Mouse (Mus musculus) neural tube, embryonic 13.5 days (tissue): ENCODE data around the gene Grb7. TPM values are rescaled to one million over a fixed set of nuclear protein-coding genes. Genes with fewer than 3 reads are reported as not detected.

Source experiments
- ATAC-seq: fragments of 200-750 bp; cut with Nextera tagmentation; 2 replicates; pipeline ENCODE4 v1.8.0; 2017; ENCODE audit warnings: low read depth, mild to moderate bottlenecking, moderate TSS enrichment, moderate library complexity
- H3K27ac ChIP-seq: fragments of 300-500 bp; sonication (generic); replicated peaks from 2 replicates; pipeline ENCODE4 v1.5.1; 2015; ENCODE audit warnings: moderate library complexity, mild to moderate bottlenecking, inconsistent platforms
- H3K27me3 ChIP-seq: fragments of 300-500 bp; sonication (generic); 2 replicates; pipeline ENCODE4 v1.6.1; 2015; ENCODE audit warnings: mild to moderate bottlenecking, inconsistent platforms
- H3K36me3 ChIP-seq: fragments of 300-500 bp; sonication (generic); 2 replicates; pipeline ENCODE4 v1.6.1; 2015; ENCODE audit warnings: mild to moderate bottlenecking, inconsistent platforms
- H3K4me1 ChIP-seq: fragments of 300-500 bp; sonication (generic); replicated peaks from 2 replicates; pipeline ENCODE4 v1.6.1; 2015; ENCODE audit warnings: inconsistent platforms
- H3K4me2 ChIP-seq: fragments of 300-500 bp; sonication (generic); 2 replicates; pipeline ENCODE4 v1.6.1; 2015; ENCODE audit warnings: inconsistent platforms, mild to moderate bottlenecking, moderate library complexity
- H3K4me3 ChIP-seq: fragments of 300-500 bp; sonication (generic); 2 replicates; pipeline ENCODE4 v1.5.1; 2015; ENCODE audit warnings: mild to moderate bottlenecking, inconsistent platforms
- H3K9ac ChIP-seq: fragments of 300-500 bp; sonication (generic); 2 replicates; pipeline ENCODE4 v1.6.1; 2015; ENCODE audit warnings: moderate library complexity, mild to moderate bottlenecking, inconsistent platforms
- H3K9me3 ChIP-seq: fragments of 300-500 bp; sonication (generic); 2 replicates; pipeline ENCODE4 v1.6.1; 2016; ENCODE audit warnings: inconsistent platforms
- WGBS: fragments of 180-500 bp; shearing (Covaris S2); methylation state at CpG from one replicate; pipeline ENCODE4 v1.1.7; 2015; 5-methylcytosine and 5-hydroxymethylcytosine counted together
- polyA plus RNA-seq: library from polyadenylated mRNA; unstranded; fragments of >200 nt; fragmentation: Nextera tagmentation; extraction: Ambion mirVana; gene quantifications from 2 replicates; pipeline ENCODE4 v1.2.1, GENCODE M21; 2015

Grb7 gene
- polyA plus RNA-seq, 1 experiment from 2014 or later = 0.47 TPM

DNA sequence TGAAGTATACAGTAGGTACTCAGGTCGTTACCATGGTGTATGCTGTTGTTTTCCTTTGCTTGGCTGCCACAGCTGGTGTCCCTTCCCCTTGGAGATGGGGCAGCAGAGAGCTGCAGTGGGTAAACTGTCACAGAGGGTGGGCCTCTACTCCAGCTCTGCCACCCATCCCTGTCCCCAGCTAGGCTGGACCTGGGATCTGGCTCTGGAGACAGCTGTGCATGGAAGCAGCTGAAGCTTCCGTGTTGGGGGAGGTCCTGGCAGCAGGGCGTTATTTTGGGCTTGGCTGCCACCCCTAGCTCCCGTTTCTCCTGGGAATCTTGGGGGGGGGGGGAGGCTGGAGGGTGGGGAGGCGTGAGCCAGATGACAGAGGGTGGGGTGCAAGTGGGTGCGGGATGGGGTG, 27.9 kb upstream of the Grb7 start:
- Histone ChIP-seq H3K4me1 (peaks cover 23% of the 10 kb centered on the region), H3K27ac (no peak overlapping the region), H3K9me3 (no peaks in the 10 kb centered on the region), H3K36me3 (no peaks in the 10 kb centered on the region), H3K4me3 (no peak overlapping the region), H3K4me2 (no peak overlapping the region), H3K9ac (no peak overlapping the region), H3K27me3 (peaks cover 10% of the 10 kb centered on the region; the same call in 1 of the 2 replicates)
- no peak for ATAC-seq
- 79% methylated on average over 6 of the region's 6 CpGs for WGBS

DNA sequence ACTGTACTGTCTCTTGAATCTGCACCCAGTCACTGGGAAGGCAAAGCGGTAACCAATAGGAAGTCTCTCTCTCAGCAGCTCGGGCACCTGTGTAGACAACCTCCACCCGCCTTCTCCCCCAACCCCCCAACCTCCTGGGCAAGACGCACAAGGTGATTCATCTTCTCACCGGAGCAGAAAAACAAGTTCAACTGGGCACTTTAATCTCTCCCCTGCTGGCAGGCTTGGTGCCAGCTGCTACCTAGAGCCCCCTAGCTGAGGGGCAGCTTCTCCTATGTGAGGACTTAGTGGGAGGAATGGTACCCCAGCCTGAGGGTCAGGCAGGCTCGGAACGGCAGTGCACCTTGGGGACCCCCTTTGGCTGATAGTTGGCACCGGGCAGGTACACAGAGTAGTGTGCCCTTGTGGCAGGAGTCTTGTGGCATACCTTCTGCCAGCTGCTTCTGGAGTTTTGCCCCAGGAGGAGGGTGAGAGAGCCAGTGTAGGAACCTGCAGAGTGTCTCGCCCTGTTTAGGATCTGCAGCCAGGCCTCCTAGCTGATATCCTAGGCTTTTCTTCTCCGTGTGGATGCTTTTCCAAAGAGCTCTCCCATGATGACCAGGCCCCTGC, 27.2 kb upstream of the Grb7 start:
- H3K4me2 ChIP-seq = no peak overlapping the region
- H3K27ac ChIP-seq = no peak overlapping the region
- no peaks in the 10 kb centered on the region for H3K9me3 ChIP-seq
- H3K4me1 ChIP-seq = peaks cover 15% of the 10 kb centered on the region
- H3K27me3 ChIP-seq = peaks cover 5% of the 10 kb centered on the region; the same call in 1 of the 2 replicates
- H3K4me3 ChIP-seq = no peak overlapping the region
- ATAC-seq = no peak
- no peaks in the 10 kb centered on the region for H3K36me3 ChIP-seq
- 82% methylated on average over 10 of the region's 10 CpGs for WGBS
- H3K9ac ChIP-seq = no peak overlapping the region

DNA sequence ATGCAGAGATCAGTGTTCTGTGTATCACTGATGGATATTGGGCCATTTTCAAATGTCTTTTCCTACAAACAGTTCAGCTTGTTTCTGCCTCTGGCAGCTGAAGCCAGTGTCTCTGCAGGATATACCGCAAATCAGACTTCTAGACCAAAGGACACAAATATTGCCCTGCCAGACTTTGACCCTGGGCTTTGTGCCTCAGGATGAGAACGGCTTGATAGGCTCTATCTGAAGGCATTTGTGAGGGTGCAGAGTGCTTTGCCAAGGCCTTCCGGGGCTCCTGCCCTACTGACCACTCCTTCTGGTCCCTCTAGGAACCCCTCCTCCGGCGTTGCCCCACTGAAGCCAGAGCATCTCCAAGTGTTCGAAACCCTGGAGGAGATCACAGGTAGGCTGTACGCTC, 19.6 kb upstream of the Grb7 start:
- WGBS = 90% methylated on average over 7 of the region's 7 CpGs
- H3K27ac ChIP-seq = no peak overlapping the region
- no peak overlapping the region for H3K4me3 ChIP-seq
- ATAC-seq = no peak
- no peaks in the 10 kb centered on the region for H3K27me3 ChIP-seq
- H3K9me3 ChIP-seq = no peaks in the 10 kb centered on the region
- peaks cover 4% of the 10 kb centered on the region; the same call in 1 of the 2 replicates for H3K36me3 ChIP-seq
- no peaks in the 10 kb centered on the region for H3K4me1 ChIP-seq
- no peak overlapping the region for H3K9ac ChIP-seq
- H3K4me2 ChIP-seq = no peak overlapping the region

DNA sequence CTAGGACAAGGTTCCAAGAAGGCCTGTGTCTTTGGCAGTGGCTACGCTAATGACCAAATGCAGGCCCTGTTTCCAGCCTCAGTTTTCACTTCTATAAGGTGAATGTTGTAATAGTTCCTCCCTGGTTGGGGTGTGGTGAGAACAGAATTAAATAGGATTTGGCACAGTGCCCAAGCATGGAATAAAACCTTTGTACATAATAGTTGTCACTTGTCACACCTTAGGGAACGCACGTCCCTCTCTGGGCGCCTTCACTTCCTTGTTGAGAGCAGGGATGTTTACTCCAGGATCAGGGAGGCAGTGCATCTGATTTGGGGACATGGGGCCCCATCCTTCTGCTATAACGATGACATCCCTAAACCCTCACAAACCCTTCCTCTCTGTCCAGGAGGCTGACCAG, 17.8 kb upstream of the Grb7 start:
- no peak for ATAC-seq
- 89% methylated on average over 5 of the region's 5 CpGs for WGBS
- H3K27me3 ChIP-seq = no peaks in the 10 kb centered on the region
- no peak overlapping the region for H3K4me3 ChIP-seq
- no peaks in the 10 kb centered on the region for H3K4me1 ChIP-seq
- no peaks in the 10 kb centered on the region for H3K9me3 ChIP-seq
- no peak overlapping the region for H3K4me2 ChIP-seq
- H3K9ac ChIP-seq = no peak overlapping the region
- peaks cover 8% of the 10 kb centered on the region; the same call in 1 of the 2 replicates for H3K36me3 ChIP-seq
- H3K27ac ChIP-seq = no peak overlapping the region

GRCm38 (mm10) chr11:98431743-98432502, 14.3 kb upstream of the Grb7 start:
- Histone ChIP-seq H3K9me3 (no peaks in the 10 kb centered on the region), H3K9ac (no peak overlapping the region; the same call in 1 of the 2 replicates), H3K27ac (no peak overlapping the region), H3K4me2 (no peak overlapping the region), H3K4me1 (no peaks in the 10 kb centered on the region), H3K4me3 (no peak overlapping the region), H3K36me3 (peaks cover 32% of the 10 kb centered on the region; the same call in 1 of the 2 replicates), H3K27me3 (no peaks in the 10 kb centered on the region)
- 89% methylated on average over 9 of the region's 9 CpGs for WGBS
- no peak for ATAC-seq

GRCm38 (mm10) chr11:98435723-98436122, 10.5 kb upstream of the Grb7 start:
- H3K27me3 ChIP-seq = no peaks in the 10 kb centered on the region

DNA sequence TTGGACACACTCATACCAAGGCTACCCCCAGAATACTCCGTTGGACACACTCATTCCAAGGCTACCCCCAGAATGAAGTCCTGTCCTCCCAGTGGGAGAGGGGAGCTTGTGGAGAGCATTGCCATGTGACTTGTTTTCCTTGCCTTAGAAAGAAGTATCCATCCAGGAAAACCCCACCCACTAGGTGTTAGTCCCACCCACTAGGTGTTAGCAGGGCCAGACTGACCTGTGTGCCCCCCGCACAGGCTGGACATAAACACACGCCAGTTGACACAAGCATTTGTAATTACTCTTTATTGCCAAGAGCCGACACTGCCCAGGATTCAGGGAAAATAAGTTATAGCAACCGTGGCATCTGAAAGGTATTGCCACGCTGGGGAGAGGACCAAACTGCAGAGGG, 8.8 kb upstream of the Grb7 start:
- H3K36me3 ChIP-seq = peaks cover 36% of the 10 kb centered on the region
- 83% methylated on average over 6 of the region's 6 CpGs for WGBS
- H3K4me3 ChIP-seq = peak overlapping the region; percentile 71
- H3K9me3 ChIP-seq = no peaks in the 10 kb centered on the region
- ATAC-seq = no peak
- H3K27me3 ChIP-seq = no peaks in the 10 kb centered on the region
- peak overlapping the region; percentile 84; the same call in 1 of the 2 replicates for H3K4me2 ChIP-seq
- no peak overlapping the region for H3K27ac ChIP-seq
- peaks cover 10% of the 10 kb centered on the region for H3K4me1 ChIP-seq
- no peak overlapping the region for H3K9ac ChIP-seq

More at GRCm38 (mm10) chr11:98435723-98436122, 10.5 kb upstream of the Grb7 start:
- Histone ChIP-seq H3K36me3 (peaks cover 36% of the 10 kb centered on the region), H3K4me1 (peaks cover 10% of the 10 kb centered on the region), H3K4me2 (no peak overlapping the region), H3K9me3 (no peaks in the 10 kb centered on the region), H3K9ac (no peak overlapping the region), H3K4me3 (no peak overlapping the region), H3K27ac (no peak overlapping the region)
- ATAC-seq = no peak
- 89% methylated on average over 9 of the region's 9 CpGs for WGBS

DNA sequence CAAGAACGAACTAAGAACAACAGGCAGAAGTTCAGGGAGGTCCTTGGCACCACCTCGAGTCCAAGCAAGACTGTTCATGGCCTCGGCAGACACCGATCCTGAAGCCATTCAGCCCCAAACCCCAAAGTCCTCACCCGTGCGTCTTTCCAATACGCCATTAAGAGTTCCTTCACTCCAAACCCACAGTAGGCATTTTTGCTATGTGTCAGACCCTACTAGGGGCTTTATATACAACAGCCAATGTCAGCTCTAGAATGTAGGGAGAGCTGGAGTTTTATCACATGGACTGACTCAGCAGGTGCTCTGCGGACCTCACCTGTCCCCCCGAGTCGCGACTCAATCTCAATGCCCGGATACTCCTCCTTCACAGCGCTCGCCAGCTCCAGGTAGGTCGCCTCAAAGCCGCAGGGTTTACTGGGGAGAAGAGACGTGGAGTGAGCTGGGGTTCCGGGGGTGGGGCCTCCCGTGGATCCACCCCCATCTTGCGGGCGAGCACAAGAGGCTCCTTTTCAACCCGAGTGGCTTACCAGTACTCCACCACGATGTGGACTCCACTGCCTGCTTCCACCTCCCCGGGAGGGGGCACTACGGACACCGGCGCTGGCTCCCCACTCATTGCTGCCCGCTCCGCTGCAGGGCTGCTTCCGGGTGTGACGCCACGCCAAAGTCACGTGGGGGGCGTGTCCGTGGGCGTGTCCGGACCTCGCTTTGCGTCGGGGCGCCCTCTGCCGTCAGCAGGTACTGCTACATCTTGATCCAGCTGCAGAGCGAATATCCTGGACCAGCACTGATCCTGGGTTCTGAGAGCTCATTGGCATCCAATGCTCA, 7.6 kb upstream of the Grb7 start, which contains the start of gene Mien1:
Mien1 (minus strand) TSS at position 661 of the 828 bp plus-strand sequence.
- H3K4me2 ChIP-seq = peak within 1 kb of the TSS; percentile 84
- peak within 1 kb of the TSS; percentile 70 for H3K27ac ChIP-seq
- H3K36me3 ChIP-seq = peaks cover 33% of the 10 kb centered on the region
- peak; percentile 95 for ATAC-seq
- H3K9ac ChIP-seq = peak within 1 kb of the TSS; percentile 79
- no peaks in the 10 kb centered on the region for H3K9me3 ChIP-seq
- WGBS = 3% methylated on average over 43 of the region's 43 CpGs
- peak within 1 kb of the TSS; percentile 71 for H3K4me3 ChIP-seq
- peaks cover 10% of the 10 kb centered on the region for H3K4me1 ChIP-seq
- no peaks in the 10 kb centered on the region for H3K27me3 ChIP-seq

DNA sequence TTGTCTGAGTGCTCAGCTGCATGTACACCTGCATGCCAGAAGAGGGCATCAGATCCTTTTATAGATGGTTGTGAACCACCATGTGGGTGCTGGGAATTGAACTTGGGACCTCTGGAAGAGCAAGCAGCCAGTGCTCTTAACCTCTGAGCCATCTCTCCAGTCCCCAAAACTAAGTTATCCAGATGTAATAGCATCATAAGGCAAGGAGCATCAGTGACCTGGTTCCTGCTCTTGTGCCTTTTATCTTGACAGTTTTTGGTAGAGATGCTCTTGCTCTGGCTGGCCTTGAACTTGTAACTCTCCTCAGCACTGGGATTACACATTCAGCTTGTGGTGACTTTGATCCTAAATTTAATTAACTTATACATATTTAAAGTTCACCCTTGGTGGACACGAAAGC, 2.5 kb upstream of the Grb7 start:
- Histone ChIP-seq H3K36me3 (no peaks in the 10 kb centered on the region), H3K27me3 (peaks cover 38% of the 10 kb centered on the region), H3K4me2 (no peak overlapping the region), H3K4me1 (peaks cover 14% of the 10 kb centered on the region; the same call in 1 of the 2 replicates), H3K9ac (no peak overlapping the region), H3K9me3 (no peaks in the 10 kb centered on the region), H3K4me3 (no peak overlapping the region), H3K27ac (no peak overlapping the region)
- no peak for ATAC-seq
- 100% methylated on average over 1 of the region's 1 CpGs for WGBS

DNA sequence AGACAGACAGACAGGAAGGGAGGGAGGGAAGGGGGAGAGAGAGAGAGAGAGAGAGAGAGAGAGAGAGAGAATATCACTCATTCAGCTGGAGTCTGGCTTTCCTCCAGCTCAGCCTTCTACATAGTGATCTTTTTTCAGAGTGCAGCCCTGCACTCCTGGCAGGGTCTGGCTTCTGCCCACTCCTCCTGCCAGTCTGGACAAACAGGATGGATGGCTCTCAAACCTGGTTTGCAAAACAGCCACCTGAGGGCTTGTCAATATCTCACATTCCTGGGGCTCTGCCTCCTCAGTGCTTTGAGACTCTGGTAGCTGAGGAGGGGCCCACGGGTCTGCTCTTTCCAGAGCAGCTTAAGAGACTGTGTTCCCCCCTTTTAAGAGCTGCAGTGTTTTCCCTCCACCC, 956 bp upstream of the Grb7 start:
- Histone ChIP-seq H3K9ac (no peak overlapping the region), H3K27me3 (peaks cover 47% of the 10 kb centered on the region), H3K27ac (no peak overlapping the region), H3K4me1 (peaks cover 14% of the 10 kb centered on the region; the same call in 1 of the 2 replicates), H3K4me3 (no peak overlapping the region), H3K36me3 (no peaks in the 10 kb centered on the region), H3K9me3 (no peaks in the 10 kb centered on the region), H3K4me2 (no peak overlapping the region)
- 55% methylated on average over 1 of the region's 1 CpGs for WGBS
- no peak for ATAC-seq

GRCm38 (mm10) chr11:98445679-98446078, 515 bp upstream of the Grb7 start:
- Histone ChIP-seq H3K9ac (no peak overlapping the region), H3K27ac (no peak overlapping the region), H3K4me2 (no peak overlapping the region), H3K4me3 (no peak overlapping the region), H3K4me1 (peaks cover 14% of the 10 kb centered on the region; the same call in 1 of the 2 replicates), H3K9me3 (no peaks in the 10 kb centered on the region), H3K27me3 (peaks cover 47% of the 10 kb centered on the region), H3K36me3 (no peaks in the 10 kb centered on the region)
- WGBS = 74% methylated on average over 4 of the region's 4 CpGs
- ATAC-seq = no peak
